Comparison of ENCODE assay signal across 29 mouse cellular contexts in genomic region chr1:89510731-89511130, GRCm38 (mm10). TPM values are rescaled to one million over a fixed set of nuclear protein-coding genes. Genes with fewer than 3 reads are reported as not detected.
DNase-seq lines count a peak whose midpoint lies in the region; ATAC-seq lines count a peak whose summit lies in the region.
"Had no signal": no experiment of that assay in that cellular context is flagged by ENCODE, and none has a peak within 500 bp of the region (broad histone marks: within the 10 kb centered on the region; RNA-seq: fewer than 3 reads in every experiment).

No protein-coding gene starts in this region.

- ATAC-seq in hindbrain, embryonic 15.5 days (ENCODE audit: low FRiP score, low read depth): no peak
- ATAC-seq in hindbrain, embryonic 14.5 days (ENCODE audit: low FRiP score): no peak
- 0 out of 2 replicates have a peak, but pooled peaks have one; percentile 33 for ATAC-seq in neural tube, embryonic 13.5 days (ENCODE audit: low read depth)
- ATAC-seq in forebrain, embryonic 16.5 days: peak; percentile 79
- ATAC-seq: liver, embryonic 12.5 days; lung, postnatal 0 days; midbrain, embryonic 16.5 days had no signal

- H3K9me3 ChIP-seq in hindbrain, embryonic 15.5 days: no peaks in the 10 kb centered on the region
- H3K9me3 ChIP-seq in hindbrain, embryonic 14.5 days (ENCODE audit: control insufficient read depth, low read length): no peaks in the 10 kb centered on the region
- H3K9me3 ChIP-seq in neural tube, embryonic 13.5 days: no peaks in the 10 kb centered on the region
- H3K9me3 ChIP-seq in forebrain, embryonic 16.5 days (ENCODE audit: control insufficient read depth, low read length): no peaks in the 10 kb centered on the region
- H3K9me3 ChIP-seq in limb, embryonic 10.5 days (replicated peaks): no peaks in the 10 kb centered on the region
- H3K9me3 ChIP-seq: embryonic facial prominence, embryonic 10.5 days; embryonic facial prominence, embryonic 15.5 days; heart, embryonic 13.5 days; hindbrain, embryonic 10.5 days; kidney, embryonic 15.5 days; liver, embryonic 12.5 days had no signal

- H3K4me2 ChIP-seq in hindbrain, embryonic 15.5 days: no peak overlapping the region
- no peak overlapping the region for H3K4me2 ChIP-seq in hindbrain, embryonic 14.5 days (replicated peaks)
- H3K4me2 ChIP-seq in neural tube, embryonic 13.5 days: 0 out of 2 replicates have a peak overlapping the region, but pooled peaks have one; percentile 1
- no peak overlapping the region for H3K4me2 ChIP-seq in forebrain, embryonic 16.5 days (ENCODE audit: low read length)
- H3K4me2 ChIP-seq: embryonic facial prominence, embryonic 15.5 days; kidney, embryonic 15.5 days; liver, embryonic 12.5 days had no signal

- no peaks in the 10 kb centered on the region for H3K36me3 ChIP-seq in hindbrain, embryonic 15.5 days
- no peaks in the 10 kb centered on the region for H3K36me3 ChIP-seq in hindbrain, embryonic 14.5 days (replicated peaks; ENCODE audit: control insufficient read depth, insufficient read depth)
- no peaks in the 10 kb centered on the region for H3K36me3 ChIP-seq in neural tube, embryonic 13.5 days
- H3K36me3 ChIP-seq in forebrain, embryonic 16.5 days (ENCODE audit: control insufficient read depth, insufficient read depth): no peaks in the 10 kb centered on the region
- no peaks in the 10 kb centered on the region for H3K36me3 ChIP-seq in limb, embryonic 10.5 days
- H3K36me3 ChIP-seq: embryonic facial prominence, embryonic 10.5 days; embryonic facial prominence, embryonic 15.5 days; heart, embryonic 13.5 days; hindbrain, embryonic 10.5 days; kidney, embryonic 15.5 days; liver, embryonic 12.5 days had no signal

- no peaks in the 10 kb centered on the region for H3K27me3 ChIP-seq in hindbrain, embryonic 15.5 days
- H3K27me3 ChIP-seq in hindbrain, embryonic 14.5 days (ENCODE audit: control insufficient read depth, insufficient read depth, low read length): no peaks in the 10 kb centered on the region
- H3K27me3 ChIP-seq in neural tube, embryonic 13.5 days: no peaks in the 10 kb centered on the region
- H3K27me3 ChIP-seq in forebrain, embryonic 16.5 days (replicated peaks; ENCODE audit: control insufficient read depth, insufficient read depth, low read length): peaks cover 6% of the 10 kb centered on the region; the same call in 1 of the 2 replicates
- H3K27me3 ChIP-seq in limb, embryonic 10.5 days (ENCODE audit: low read depth, poor library complexity, severe bottlenecking): no peaks in the 10 kb centered on the region
- H3K27me3 ChIP-seq: embryonic facial prominence, embryonic 15.5 days; heart, embryonic 13.5 days; kidney, embryonic 15.5 days; liver, embryonic 12.5 days had no signal

- no peak for DNase-seq in hindbrain, embryonic 14.5 days (ENCODE audit: low spot score)
- DNase-seq in neural tube, embryonic 10.5 days (ENCODE audit: extremely low spot score, low spot score): no peak
- DNase-seq in limb, embryonic 10.5 days (ENCODE audit: low spot score): no peak
- no peak for DNase-seq in heart, postnatal 14 days
- DNase-seq: adrenal gland, postnatal 25 days; B cell, adult 2 months; cerebellum, adult 18-20 months; cerebellum, postnatal 10 days; heart, postnatal 10 days; kidney, adult 18-20 months; kidney, postnatal 25 days; lung, adult 18-20 months; right cerebral cortex, postnatal 4 days; thymus, adult 18-20 months; thymus, postnatal 25 days had no signal

- intact Hi-C loops in heart, postnatal 14 days (cut with DNase I): no loop called here

- 28% methylated on average over 8 of the region's 8 CpGs for WGBS in hindbrain, embryonic 15.5 days
- 33% methylated on average over 8 of the region's 8 CpGs for WGBS in hindbrain, embryonic 14.5 days
- 14% methylated on average over 8 of the region's 8 CpGs for WGBS in neural tube, embryonic 13.5 days
- WGBS in forebrain, embryonic 16.5 days: 7% methylated on average over 8 of the region's 8 CpGs
- 42% methylated on average over 8 of the region's 8 CpGs for WGBS in limb, embryonic 10.5 days

- peaks cover 31% of the 10 kb centered on the region for H3K4me1 ChIP-seq in hindbrain, embryonic 15.5 days (replicated peaks)
- H3K4me1 ChIP-seq in hindbrain, embryonic 14.5 days (replicated peaks; ENCODE audit: control insufficient read depth, insufficient read depth, low read length): peaks cover 21% of the 10 kb centered on the region
- peaks cover 56% of the 10 kb centered on the region for H3K4me1 ChIP-seq in neural tube, embryonic 13.5 days (replicated peaks)
- H3K4me1 ChIP-seq in forebrain, embryonic 16.5 days (replicated peaks; ENCODE audit: control insufficient read depth, insufficient read depth, low read length): peaks cover 15% of the 10 kb centered on the region
- peaks cover 49% of the 10 kb centered on the region for H3K4me1 ChIP-seq in limb, embryonic 10.5 days

- no peak overlapping the region for H3K4me3 ChIP-seq in hindbrain, embryonic 15.5 days
- no peak overlapping the region for H3K4me3 ChIP-seq in hindbrain, embryonic 14.5 days (replicated peaks; ENCODE audit: low read length)
- no peak overlapping the region for H3K4me3 ChIP-seq in neural tube, embryonic 13.5 days
- H3K4me3 ChIP-seq in forebrain, embryonic 16.5 days (replicated peaks; ENCODE audit: low read length): no peak overlapping the region
- H3K4me3 ChIP-seq in limb, embryonic 10.5 days: no peak overlapping the region
- H3K4me3 ChIP-seq: embryonic facial prominence, embryonic 10.5 days; embryonic facial prominence, embryonic 15.5 days; heart, embryonic 13.5 days; hindbrain, embryonic 10.5 days; kidney, embryonic 15.5 days; liver, embryonic 12.5 days; myocyte had no signal

- H3K9ac ChIP-seq in hindbrain, embryonic 15.5 days: no peak overlapping the region
- no peak overlapping the region for H3K9ac ChIP-seq in hindbrain, embryonic 14.5 days
- H3K9ac ChIP-seq in neural tube, embryonic 13.5 days: no peak overlapping the region
- no peak overlapping the region for H3K9ac ChIP-seq in forebrain, embryonic 16.5 days (replicated peaks; ENCODE audit: low read depth, low read length)
- H3K9ac ChIP-seq: embryonic facial prominence, embryonic 15.5 days; heart, embryonic 13.5 days; kidney, embryonic 15.5 days; liver, embryonic 12.5 days had no signal

- peak overlapping the region; percentile 47 for H3K27ac ChIP-seq in hindbrain, embryonic 15.5 days (replicated peaks)
- H3K27ac ChIP-seq in hindbrain, embryonic 14.5 days: no peak overlapping the region
- peak overlapping the region; percentile 56 for H3K27ac ChIP-seq in neural tube, embryonic 13.5 days (replicated peaks)
- H3K27ac ChIP-seq in forebrain, embryonic 16.5 days (ENCODE audit: low read length): no peak overlapping the region
- no peak overlapping the region for H3K27ac ChIP-seq in limb, embryonic 10.5 days
- H3K27ac ChIP-seq: embryonic facial prominence, embryonic 10.5 days; hindbrain, embryonic 10.5 days; kidney, embryonic 15.5 days; liver, embryonic 12.5 days; macrophage; stomach, postnatal 0 days had no signal

RNA-seq across cellular contexts. Expression of gene Agap1, which starts 56.1 kb away (rescaled TPM):
- 49.8 and 50.0 TPM in 2 replicates for polyA plus RNA-seq in hindbrain, embryonic 15.5 days (2015; fragmentation: Nextera tagmentation; extraction: Ambion mirVana)
- polyA plus RNA-seq in hindbrain, embryonic 14.5 days (2014; fragmentation: Nextera tagmentation; extraction: Ambion mirVana): 72.2 and 81.2 TPM in 2 replicates
- 48.1 and 52.9 TPM in 2 replicates for polyA plus RNA-seq in neural tube, embryonic 13.5 days (2015; fragmentation: Nextera tagmentation; extraction: Ambion mirVana)
- polyA plus RNA-seq in forebrain, embryonic 16.5 days (2015; fragmentation: Nextera tagmentation; extraction: Ambion mirVana): 36.3 and 37.2 TPM in 2 replicates
- 12.2 and 14.0 TPM in 2 replicates for polyA plus RNA-seq in limb, embryonic 10.5 days (2016; fragmentation: Nextera tagmentation; extraction: Ambion mirVana)
- 10 to 100 TPM; 47.7 to 49.8 TPM for total RNA-seq in heart, postnatal 14 days (2021)

Comparison
In these comparisons a context has a peak if more than half of its experiments do, and no peak if none do; other contexts are left out.
1. H3K27ac ChIP-seq: peak in hindbrain, embryonic 15.5 days (single experiment) and neural tube, embryonic 13.5 days (single experiment); none in hindbrain, embryonic 14.5 days (single experiment), forebrain, embryonic 16.5 days (single experiment) and limb, embryonic 10.5 days (single experiment).
2. ATAC-seq: peak in neural tube, embryonic 13.5 days (single experiment) and forebrain, embryonic 16.5 days (single experiment); none in hindbrain, embryonic 15.5 days (single experiment) and hindbrain, embryonic 14.5 days (single experiment).